Mouse (Mus musculus): ENCODE data around the gene Ccni. TPM values are rescaled to one million over a fixed set of nuclear protein-coding genes. Genes with fewer than 3 reads are reported as not detected.

Gene Ccni
- total and polyA plus RNA-seq, 3 experiments: 34.7 to 91.6 (median 82.1) TPM

GRCm38 (mm10) chr5:93189607-93190006 is 16.7 kb downstream of the Ccni start:
- H3K27ac ChIP-seq (ENCODE audit: insufficient read depth, low read depth): no peak overlapping the region
- in situ Hi-C loops (cut with MboI; ENCODE audit: low pct_ligation_motif_present, low pct_unique_long_range_greater_than_20kb, low sequenced_read_pairs): loop anchor here (5.0 kb wide), 1 partner anchor 78 kb away; the partner anchor contains the start of gene Ccng2
- peaks cover 29 to 79% of the 10 kb centered on the region in 2 experiments for H3K36me3 ChIP-seq (replicated peaks in 1 of 2; ENCODE audit: control insufficient read depth in 1 of 2, insufficient read depth in 1 of 2, low read length in 1 of 2)
- H3K4me1 ChIP-seq (ENCODE audit: control insufficient read depth in 1 of 2, insufficient read depth in 2 of 2): peaks cover 0 to 8% of the 10 kb centered on the region in 2 experiments; a peak in 2 of 4 replicates
- H3K4me2 ChIP-seq (ENCODE audit: insufficient read depth, low read depth, poor library complexity, severe bottlenecking): no peak overlapping the region
- no peak overlapping the region for H3K4me3 ChIP-seq (replicated peaks in 1 of 3; ENCODE audit: low read depth in 2 of 3, low read length in 2 of 3, poor library complexity in 1 of 3)
- H3K9ac ChIP-seq (ENCODE audit: insufficient read depth, low read depth): no peak overlapping the region
- TF ChIP-seq MAX (IDR thresholded peaks at IDR 0.05; ENCODE audit: low read length) (no peak), MXI1 (IDR thresholded peaks at IDR 0.05; ENCODE audit: low read depth, low read length) (no peak), BHLHE40 (IDR thresholded peaks at IDR 0.05; ENCODE audit: low read depth, low read length) (no peak), RCOR1 (conservative IDR thresholded peaks at IDR 0.05; ENCODE audit: low read depth, low read length) (no peak), ETS1 (conservative IDR thresholded peaks at IDR 0.05; ENCODE audit: low read depth, low read length) (no peak), TBP (conservative IDR thresholded peaks at IDR 0.05; ENCODE audit: low read depth, low read length) (no peak), ZNF384 (IDR thresholded peaks at IDR 0.05; ENCODE audit: low read depth, low read length) (no peak), EP300 (IDR thresholded peaks at IDR 0.05; ENCODE audit: low read length) (no peak), ZKSCAN1 (IDR thresholded peaks at IDR 0.05; ENCODE audit: borderline replicate concordance, low read depth, low read length) (no peak), ELF1 (IDR thresholded peaks at IDR 0.05; ENCODE audit: low read depth, low read length) (no peak), USF1 (IDR thresholded peaks at IDR 0.05; ENCODE audit: low read depth, low read length) (no peak), SIN3A (IDR thresholded peaks at IDR 0.05; ENCODE audit: low read length) (no peak), IRF4 (IDR thresholded peaks at IDR 0.05; ENCODE audit: low read depth, low read length) (no peak), CTCF (conservative IDR thresholded peaks at IDR 0.05 in 1 of 2, IDR thresholded peaks at IDR 0.05 in 1 of 2; ENCODE audit: low read depth in 2 of 2, low read length in 2 of 2) (no peak), POLR2A (IDR thresholded peaks at IDR 0.05; ENCODE audit: low read depth, low read length) (no peak), ZC3H11A (IDR thresholded peaks at IDR 0.05; ENCODE audit: low read depth, low read length) (no peak), PAX5 (IDR thresholded peaks at IDR 0.05; ENCODE audit: low read length) (no peak), KAT2A (IDR thresholded peaks at IDR 0.05; ENCODE audit: insufficient replicate concordance, low read length) (no peak)
- no peaks in the 10 kb centered on the region for H3K27me3 ChIP-seq (replicated peaks)
- no peaks in the 10 kb centered on the region for H3K9me3 ChIP-seq (replicated peaks; ENCODE audit: low read length)
- no peak for DNase-seq (ENCODE audit: extremely low read depth)
- peaks cover 6% of the 10 kb centered on the region; the same call in 1 of the 2 replicates for H3K79me2 ChIP-seq (replicated peaks; ENCODE audit: control insufficient read depth, extremely low read depth, insufficient read depth, poor library complexity, severe bottlenecking)
- dilution Hi-C loops (cut with MboI; ENCODE audit: extremely low pct_ligation_motif_present, extremely low pct_unique_long_range_greater_than_20kb, low sequenced_read_pairs): no loop called here

- Histone ChIP-seq H3K79me2 (replicated peaks; ENCODE audit: control insufficient read depth, extremely low read depth, insufficient read depth, poor library complexity, severe bottlenecking) (no peaks in the 10 kb centered on the region), H3K27me3 (replicated peaks) (no peaks in the 10 kb centered on the region), H3K36me3 (replicated peaks in 1 of 2; ENCODE audit: control insufficient read depth in 1 of 2, insufficient read depth in 1 of 2, low read length in 1 of 2) (peaks cover 43 to 76% of the 10 kb centered on the region in 2 experiments), H3K4me1 (ENCODE audit: control insufficient read depth in 1 of 2, insufficient read depth in 2 of 2) (no peaks in the 10 kb centered on the region), H3K9me3 (replicated peaks; ENCODE audit: low read length) (no peaks in the 10 kb centered on the region), H3K27ac (ENCODE audit: insufficient read depth, low read depth) (no peak overlapping the region), H3K4me3 (replicated peaks in 1 of 3; ENCODE audit: low read depth in 2 of 3, low read length in 2 of 3, poor library complexity in 1 of 3) (no peak overlapping the region), H3K9ac (ENCODE audit: insufficient read depth, low read depth) (no peak overlapping the region), H3K4me2 (ENCODE audit: insufficient read depth, low read depth, poor library complexity, severe bottlenecking) (no peak overlapping the region)
- dilution Hi-C loops (cut with MboI; ENCODE audit: extremely low pct_ligation_motif_present, extremely low pct_unique_long_range_greater_than_20kb, low sequenced_read_pairs) (no loop called here), in situ Hi-C loops (cut with MboI; ENCODE audit: low pct_ligation_motif_present, low pct_unique_long_range_greater_than_20kb, low sequenced_read_pairs) (no loop called here)
- TF ChIP-seq POLR2AphosphoS2 (IDR thresholded peaks at IDR 0.05; ENCODE audit: low read depth, low read length) (0 out of 2 replicates have a peak, but pooled peaks have one; percentile 16), HCFC1 (IDR thresholded peaks at IDR 0.05; ENCODE audit: low read depth, low read length) (no peak)
- DNase-seq (ENCODE audit: extremely low read depth): no peak
These were observed 21.7 kb downstream of the Ccni start for GRCm38 (mm10) chr5:93184548-93184947.

Measured in CH12.LX (cell line).